Mouse (Mus musculus) heart, postnatal 0 days (tissue): ENCODE measurements around the gene Asic2. TPM values are rescaled to one million over a fixed set of nuclear protein-coding genes. Genes with fewer than 3 reads are reported as not detected.

ENCODE experiments used
- ATAC-seq: fragments of 200-750 bp; cut with Nextera tagmentation; 2 replicates; pipeline ENCODE4 v1.8.0; 2017; ENCODE audit warnings: low read depth, moderate number of reproducible peaks, moderate library complexity; ENCODE audit not compliant: insufficient read depth
- DNase-seq: peaks from one replicate; pipeline ENCODE4 v3.0.0-alpha.2; 2016; ENCODE audit warnings: low spot score
- H3K27ac ChIP-seq: fragments of 300-500 bp; sonication (generic); 2 replicates; pipeline ENCODE4 v1.5.1; 2014; ENCODE audit warnings: low read depth, mild to moderate bottlenecking
- H3K27me3 ChIP-seq: fragments of 300-500 bp; sonication (generic); 2 replicates; pipeline ENCODE4 v1.6.1; 2014; ENCODE audit warnings: low read length, mixed read lengths; ENCODE audit not compliant: control insufficient read depth, insufficient read depth
- H3K36me3 ChIP-seq: fragments of 300-500 bp; sonication (generic); replicated peaks from 2 replicates; pipeline ENCODE4 v1.6.1; 2014; ENCODE audit warnings: low read length, mixed read lengths; ENCODE audit not compliant: control insufficient read depth, insufficient read depth
- H3K4me1 ChIP-seq: fragments of 300-500 bp; sonication (generic); 2 replicates; pipeline ENCODE4 v1.6.1; 2014; ENCODE audit warnings: antibody characterized with exemption; ENCODE audit not compliant: control insufficient read depth, insufficient read depth
- H3K4me2 ChIP-seq: fragments of 300-500 bp; sonication (generic); 2 replicates; pipeline ENCODE4 v1.6.1; 2014; ENCODE audit warnings: low read depth, mild to moderate bottlenecking, low read length, moderate library complexity
- H3K4me3 ChIP-seq: fragments of 300-500 bp; sonication (generic); 2 replicates; pipeline ENCODE4 v1.5.1; 2014; ENCODE audit warnings: low read depth, low read length
- H3K9ac ChIP-seq: fragments of 300-500 bp; sonication (generic); replicated peaks from 2 replicates; pipeline ENCODE4 v1.6.1; 2014; ENCODE audit warnings: low read depth, low read length, mixed read lengths
- H3K9me3 ChIP-seq: fragments of 300-500 bp; sonication (generic); replicated peaks from 2 replicates; pipeline ENCODE4 v1.6.1; 2016; ENCODE audit warnings: low read length; ENCODE audit not compliant: control insufficient read depth
- CTCF ChIP-seq: IDR thresholded peaks from 2 replicates; pipeline ENCODE4 v1.5.1; 2016; ENCODE audit warnings: antibody characterized with exemption, control low read depth, low read depth
- EP300 ChIP-seq: IDR thresholded peaks from 2 replicates; pipeline ENCODE4 v1.6.1; 2016; ENCODE audit warnings: antibody characterized with exemption, low read depth
- WGBS: fragments of 180-500 bp; shearing (Covaris S2); extraction: QIAGEN DNeasy Blood & Tissue Kit; methylation state at CpG from one replicate; pipeline ENCODE4 v1.1.7; 2014; 5-methylcytosine and 5-hydroxymethylcytosine counted together
- polyA plus RNA-seq: library from polyadenylated mRNA; unstranded; fragments of >200 nt; fragmentation: Nextera tagmentation; extraction: Ambion mirVana; gene quantifications from 2 replicates; pipeline ENCODE4 v1.2.1, GENCODE M21; 2015
- total RNA-seq: library from RNA; depleted of rRNA; stranded (reverse); fragments of >200 nt; gene quantifications from 2 replicates; pipeline ENCODE4 v1.2.3, GENCODE M21; 2014; ENCODE audit warnings: low replicate concordance

Gene Asic2
- total and polyA plus RNA-seq, 2 experiments from 2014 or later, result not detected

GRCm38 (mm10) chr11:81658850-81659249, 309.4 kb downstream of the Asic2 start:
- DNase-seq (no peak), ATAC-seq (no peak)
- Histone ChIP-seq H3K27ac (no peak overlapping the region), H3K36me3 (no peaks in the 10 kb centered on the region), H3K4me1 (no peaks in the 10 kb centered on the region), H3K4me3 (no peak overlapping the region), H3K4me2 (no peak overlapping the region), H3K9ac (no peak overlapping the region), H3K27me3 (no peaks in the 10 kb centered on the region), H3K9me3 (no peaks in the 10 kb centered on the region)
- TF ChIP-seq EP300 (no peak), CTCF (no peak)
- WGBS, result 37% methylated on average over 1 of the region's 1 CpGs

GRCm38 (mm10) chr11:81657121-81657520, 311.1 kb downstream of the Asic2 start:
- 58% methylated on average over 2 of the region's 2 CpGs for WGBS
- TF ChIP-seq CTCF, result no peak
- TF ChIP-seq EP300, result no peak
- no peak overlapping the region for H3K4me3 ChIP-seq
- DNase-seq, result no peak
- H3K36me3 ChIP-seq, result no peaks in the 10 kb centered on the region
- H3K4me1 ChIP-seq, result no peaks in the 10 kb centered on the region
- ATAC-seq, result no peak
- no peaks in the 10 kb centered on the region for H3K9me3 ChIP-seq
- H3K4me2 ChIP-seq, result no peak overlapping the region
- no peak overlapping the region for H3K27ac ChIP-seq
- H3K27me3 ChIP-seq, result no peaks in the 10 kb centered on the region
- no peak overlapping the region for H3K9ac ChIP-seq

GRCm38 (mm10) chr11:81647828-81648227, 320.4 kb downstream of the Asic2 start:
- DNase-seq (no peak), ATAC-seq (no peak)
- TF ChIP-seq CTCF (no peak), EP300 (no peak)
- 23% methylated on average over 4 of the region's 4 CpGs for WGBS
- Histone ChIP-seq H3K27me3 (no peaks in the 10 kb centered on the region), H3K27ac (no peak overlapping the region), H3K36me3 (no peaks in the 10 kb centered on the region), H3K4me2 (no peak overlapping the region), H3K4me3 (no peak overlapping the region), H3K9ac (no peak overlapping the region), H3K4me1 (no peaks in the 10 kb centered on the region), H3K9me3 (no peaks in the 10 kb centered on the region)

- 77% methylated on average over 3 of the region's 3 CpGs for WGBS
- DNase-seq (no peak), ATAC-seq (no peak)
- H3K9ac ChIP-seq, result no peak overlapping the region
- H3K4me2 ChIP-seq, result no peak overlapping the region
- no peaks in the 10 kb centered on the region for H3K36me3 ChIP-seq
- H3K9me3 ChIP-seq, result no peaks in the 10 kb centered on the region
- no peak overlapping the region for H3K4me3 ChIP-seq
- TF ChIP-seq EP300 (no peak), CTCF (no peak)
- no peaks in the 10 kb centered on the region for H3K27me3 ChIP-seq
- H3K27ac ChIP-seq, result no peak overlapping the region
- H3K4me1 ChIP-seq, result no peaks in the 10 kb centered on the region
These were observed 322.7 kb downstream of the Asic2 start for GRCm38 (mm10) chr11:81645549-81645948.

- Histone ChIP-seq H3K4me2 (no peak overlapping the region), H3K27me3 (no peaks in the 10 kb centered on the region), H3K36me3 (no peaks in the 10 kb centered on the region), H3K9me3 (no peaks in the 10 kb centered on the region), H3K4me3 (no peak overlapping the region), H3K27ac (no peak overlapping the region), H3K9ac (no peak overlapping the region), H3K4me1 (no peaks in the 10 kb centered on the region)
- ATAC-seq (no peak), DNase-seq (no peak)
- TF ChIP-seq EP300, result no peak
- no peak for TF ChIP-seq CTCF
- 86% methylated on average over 9 of the region's 9 CpGs for WGBS
These were observed 331.9 kb downstream of the Asic2 start for GRCm38 (mm10) chr11:81636356-81636755.
